8 mouse cellular contexts compared by ENCODE assay signal in genomic region chr4:121231772-121232414, GRCm38 (mm10). TPM values are rescaled to one million over a fixed set of nuclear protein-coding genes. Genes with fewer than 3 reads are reported as not detected.
DNase-seq lines count a peak whose midpoint lies in the region; ATAC-seq and TF ChIP-seq lines count a peak whose summit lies in the region.

No protein-coding gene starts in this region.

- H3K9ac ChIP-seq in forebrain, embryonic 15.5 days (replicated peaks): peak overlapping the region; percentile 34; the same call in 1 of the 2 replicates
- H3K9ac ChIP-seq in kidney, postnatal 0 days (ENCODE audit: low read depth, low read length): no peak overlapping the region
- H3K9ac ChIP-seq in midbrain, embryonic 12.5 days (replicated peaks): no peak overlapping the region

- intact Hi-C loops in gastrocnemius, adult 2 months (cut with DNase I): loop anchor here (2.0 to 5.0 kb wide), 2 partner anchors 203 to 245 kb away; no protein-coding TSS in a partner anchor

- DNase-seq in gastrocnemius, adult 2 months: peak; percentile 49
- DNase-seq in gastrocnemius, postnatal 25 days: no peak
- peak; percentile 61 for DNase-seq in A20 (ENCODE audit: low read depth, low spot score)
- DNase-seq in adrenal gland, postnatal 25 days: peak; percentile 35
- DNase-seq in kidney, postnatal 0 days (ENCODE audit: low spot score): peak; percentile 81
- DNase-seq in thymus, postnatal 25 days: peak; percentile 51

- peaks cover 13% of the 10 kb centered on the region for H3K4me1 ChIP-seq in forebrain, embryonic 15.5 days
- no peaks in the 10 kb centered on the region for H3K4me1 ChIP-seq in kidney, postnatal 0 days (replicated peaks; ENCODE audit: insufficient read depth, low read length)
- peaks cover 13% of the 10 kb centered on the region for H3K4me1 ChIP-seq in midbrain, embryonic 12.5 days

- H3K4me3 ChIP-seq in gastrocnemius, adult 2 months: no peak overlapping the region
- no peak overlapping the region for H3K4me3 ChIP-seq in forebrain, embryonic 15.5 days
- H3K4me3 ChIP-seq in kidney, postnatal 0 days (replicated peaks; ENCODE audit: low read depth, low read length): no peak overlapping the region
- peak overlapping the region; percentile 36 for H3K4me3 ChIP-seq in midbrain, embryonic 12.5 days

- no peaks in the 10 kb centered on the region for H3K27me3 ChIP-seq in forebrain, embryonic 15.5 days
- H3K27me3 ChIP-seq in kidney, postnatal 0 days (ENCODE audit: insufficient read depth, low read length): no peaks in the 10 kb centered on the region
- H3K27me3 ChIP-seq in midbrain, embryonic 12.5 days: peaks cover 19% of the 10 kb centered on the region; the same call in 1 of the 2 replicates

- no peak overlapping the region for H3K27ac ChIP-seq in gastrocnemius, adult 2 months
- H3K27ac ChIP-seq in forebrain, embryonic 15.5 days (replicated peaks): no peak overlapping the region
- H3K27ac ChIP-seq in kidney, postnatal 0 days: no peak overlapping the region
- H3K27ac ChIP-seq in midbrain, embryonic 12.5 days (replicated peaks): no peak overlapping the region

- WGBS in forebrain, embryonic 15.5 days: 5% methylated on average over 5 of the region's 5 CpGs
- WGBS in kidney, postnatal 0 days: 3% methylated on average over 5 of the region's 5 CpGs
- 7% methylated on average over 5 of the region's 5 CpGs for WGBS in midbrain, embryonic 12.5 days

- ATAC-seq in forebrain, embryonic 15.5 days (replicated peaks): peak; percentile 60
- no peak for ATAC-seq in kidney, postnatal 0 days (replicated peaks; ENCODE audit: low FRiP score, low read depth)
- peak; percentile 78 for ATAC-seq in midbrain, embryonic 12.5 days (ENCODE audit: low FRiP score, low read depth)

- peak; percentile 74 for TF ChIP-seq CTCF in gastrocnemius, adult 2 months (IDR thresholded peaks at IDR 0.05)
- peak; percentile 72 for TF ChIP-seq CTCF in kidney, postnatal 0 days (IDR thresholded peaks at IDR 0.05; ENCODE audit: low read depth)

- H3K9me3 ChIP-seq in forebrain, embryonic 15.5 days: no peaks in the 10 kb centered on the region
- no peaks in the 10 kb centered on the region for H3K9me3 ChIP-seq in kidney, postnatal 0 days (replicated peaks; ENCODE audit: low read length)
- no peaks in the 10 kb centered on the region for H3K9me3 ChIP-seq in midbrain, embryonic 12.5 days

- peak overlapping the region; percentile 38 for H3K4me2 ChIP-seq in forebrain, embryonic 15.5 days (replicated peaks)
- no peak overlapping the region for H3K4me2 ChIP-seq in kidney, postnatal 0 days (ENCODE audit: low read length)
- H3K4me2 ChIP-seq in midbrain, embryonic 12.5 days (replicated peaks): peak overlapping the region; percentile 54

- H3K36me3 ChIP-seq in forebrain, embryonic 15.5 days: no peaks in the 10 kb centered on the region
- no peaks in the 10 kb centered on the region for H3K36me3 ChIP-seq in kidney, postnatal 0 days (ENCODE audit: insufficient read depth, low read length)
- H3K36me3 ChIP-seq in midbrain, embryonic 12.5 days: no peaks in the 10 kb centered on the region

RNA-seq across cellular contexts. Expression of gene Rlf, which starts 17.0 kb away (rescaled TPM):
- total RNA-seq in gastrocnemius, adult 2 months (2021): 1 to 10 TPM; 8.0 to 9.8 TPM
- total RNA-seq in gastrocnemius, postnatal 25 days (2021): 1 to 10 TPM; 6.9 to 7.4 TPM
- 15.3 and 17.8 TPM in 2 replicates for total RNA-seq in adrenal gland, postnatal 25 days (2021)
- 30.5 and 34.7 TPM in 2 replicates for polyA plus RNA-seq in forebrain, embryonic 15.5 days (2015; fragmentation: Nextera tagmentation; extraction: Ambion mirVana)
- 11.9 and 12.3 TPM in 2 replicates for polyA plus RNA-seq in kidney, postnatal 0 days (2015; fragmentation: Nextera tagmentation; extraction: Ambion mirVana)
- 35.6 and 38.3 TPM in 2 replicates for polyA plus RNA-seq in midbrain, embryonic 12.5 days (2016; fragmentation: Nextera tagmentation; extraction: Ambion mirVana)
